Mouse (Mus musculus) urinary bladder, postnatal 25 days (tissue): ENCODE results near the gene Tshr.

ENCODE experiments used
- DNase-seq: peaks from one replicate; pipeline ENCODE4 v3.0.0; 2022; ENCODE audit warnings: low spot score

The Tshr gene

GRCm38 (mm10) chr12:91588176-91588669 is 203.9 kb downstream of the Tshr start:
- DNase-seq, result peak; percentile 77

- DNase-seq, result peak; percentile 49
Measured at GRCm38 (mm10) chr12:91588670-91589541, 204.5 kb downstream of the Tshr start.

GRCm38 (mm10) chr12:91589542-91589846 is 205.1 kb downstream of the Tshr start:
- no peak for DNase-seq

- DNase-seq, result peak; percentile 94
Measured at GRCm38 (mm10) chr12:91589847-91590690, 205.7 kb downstream of the Tshr start, which contains the start of gene Gtf2a1. Gene Gtf2a1, minus strand, starts transcription at chr12:91590487.

GRCm38 (mm10) chr12:91590716-91591115 is 206.4 kb downstream of the Tshr start:
- DNase-seq, result peak; percentile 17

GRCm38 (mm10) chr12:91591191-91591590 is 206.8 kb downstream of the Tshr start:
- no peak for DNase-seq

- no peak for DNase-seq
Measured at GRCm38 (mm10) chr12:91592128-91592527, 207.8 kb downstream of the Tshr start.
